Mouse (Mus musculus): ENCODE measurements around the gene Tbl1x. TPM values are rescaled to one million over a fixed set of nuclear protein-coding genes. Genes with fewer than 3 reads are reported as not detected.

Gene Tbl1x
- polyA plus RNA-seq, 1 experiment from 2014 or later, result 79.7 TPM

DNA sequence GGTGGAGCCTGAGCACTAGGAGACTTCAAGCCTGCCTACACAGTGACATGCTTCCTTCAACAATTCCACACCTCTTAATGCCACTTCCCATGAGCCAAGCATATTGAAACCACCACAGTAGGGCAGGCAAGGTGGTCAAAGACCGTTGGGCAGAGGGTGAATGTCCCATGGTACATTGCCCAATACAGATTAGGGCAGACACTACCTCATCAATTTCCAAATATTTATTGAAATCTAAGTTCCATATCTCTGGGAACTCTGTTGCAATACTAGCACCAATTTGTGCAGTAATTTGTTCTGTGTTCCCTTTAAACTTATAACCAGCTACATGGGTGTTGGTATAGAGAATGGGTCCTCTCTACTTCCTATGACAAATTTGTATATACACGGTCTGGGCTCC lies 154.2 kb downstream of the Tbl1x start:
- Histone ChIP-seq H3K9ac (replicated peaks) (no peak overlapping the region), H3K36me3 (peaks cover 19% of the 10 kb centered on the region; the same call in 1 of the 2 replicates), H3K4me3 (replicated peaks) (no peak overlapping the region), H3K4me1 (replicated peaks) (no peaks in the 10 kb centered on the region), H3K4me2 (no peak overlapping the region), H3K27ac (no peak overlapping the region), H3K27me3 (no peaks in the 10 kb centered on the region), H3K9me3 (no peaks in the 10 kb centered on the region)
- ATAC-seq (ENCODE audit: insufficient number of reproducible peaks, insufficient read depth, low FRiP score, low TSS enrichment, low read depth), result no peak
- 91% methylated on average over 2 of the region's 2 CpGs for WGBS

DNA sequence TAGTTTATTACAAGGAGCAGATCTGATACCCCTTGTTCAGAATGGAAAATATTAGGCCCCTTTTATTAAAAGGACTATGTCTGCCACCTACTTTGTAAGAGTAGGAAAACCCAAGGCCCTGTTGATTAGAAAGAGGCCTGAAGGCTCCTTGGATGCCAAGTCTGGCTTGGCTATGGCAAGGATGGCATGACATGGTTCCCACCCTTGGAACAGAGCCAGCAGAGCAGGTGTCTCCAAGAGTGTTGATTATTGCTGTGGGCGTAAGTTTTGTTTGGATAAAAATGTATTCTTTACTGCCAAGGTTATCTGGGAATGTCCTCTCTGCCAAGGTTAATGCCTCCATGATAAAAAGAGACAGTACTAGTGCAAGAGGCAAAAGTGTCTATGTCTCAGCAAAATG lies 156.1 kb downstream of the Tbl1x start:
- WGBS, result 95% methylated on average over 1 of the region's 1 CpGs
- peaks cover 3% of the 10 kb centered on the region; the same call in 1 of the 2 replicates for H3K36me3 ChIP-seq

DNA sequence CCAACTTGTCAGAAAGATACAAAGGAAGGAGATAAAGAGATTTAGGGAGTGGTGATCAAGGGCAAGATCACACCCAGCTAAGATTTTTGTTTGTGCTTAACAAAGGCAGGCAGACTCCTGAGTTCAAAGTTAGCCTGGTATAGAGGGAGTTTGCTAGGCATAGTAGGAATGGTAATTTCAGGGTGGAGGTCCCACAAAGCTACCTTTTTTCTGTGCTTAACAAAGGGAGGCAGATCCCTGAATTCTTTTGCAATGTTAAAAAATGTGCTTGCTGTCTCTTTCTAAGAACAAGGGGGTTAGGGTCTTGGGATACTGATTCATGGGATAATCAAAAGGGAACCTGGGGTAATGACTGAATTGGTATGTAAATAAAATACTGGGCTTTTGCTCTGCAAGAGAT lies 156.6 kb downstream of the Tbl1x start:
- H3K4me3 ChIP-seq (replicated peaks), result no peak overlapping the region
- no peak overlapping the region for H3K9ac ChIP-seq (replicated peaks)
- no peaks in the 10 kb centered on the region; the same call in 1 of the 2 replicates for H3K36me3 ChIP-seq
- no peak for ATAC-seq (ENCODE audit: insufficient number of reproducible peaks, insufficient read depth, low FRiP score, low TSS enrichment, low read depth)
- no peak overlapping the region for H3K27ac ChIP-seq
- H3K27me3 ChIP-seq, result no peaks in the 10 kb centered on the region
- no peak overlapping the region for H3K4me2 ChIP-seq
- H3K4me1 ChIP-seq (replicated peaks), result no peaks in the 10 kb centered on the region
- no peaks in the 10 kb centered on the region for H3K9me3 ChIP-seq

More for the DNA sequence above, 156.1 kb downstream of the Tbl1x start:
- no peak overlapping the region for H3K27ac ChIP-seq
- H3K4me3 ChIP-seq (replicated peaks), result no peak overlapping the region
- no peak overlapping the region for H3K4me2 ChIP-seq
- ATAC-seq (ENCODE audit: insufficient number of reproducible peaks, insufficient read depth, low FRiP score, low TSS enrichment, low read depth), result no peak
- H3K9ac ChIP-seq (replicated peaks), result no peak overlapping the region
- no peaks in the 10 kb centered on the region for H3K4me1 ChIP-seq (replicated peaks)
- H3K27me3 ChIP-seq, result no peaks in the 10 kb centered on the region
- H3K9me3 ChIP-seq, result no peaks in the 10 kb centered on the region

DNA sequence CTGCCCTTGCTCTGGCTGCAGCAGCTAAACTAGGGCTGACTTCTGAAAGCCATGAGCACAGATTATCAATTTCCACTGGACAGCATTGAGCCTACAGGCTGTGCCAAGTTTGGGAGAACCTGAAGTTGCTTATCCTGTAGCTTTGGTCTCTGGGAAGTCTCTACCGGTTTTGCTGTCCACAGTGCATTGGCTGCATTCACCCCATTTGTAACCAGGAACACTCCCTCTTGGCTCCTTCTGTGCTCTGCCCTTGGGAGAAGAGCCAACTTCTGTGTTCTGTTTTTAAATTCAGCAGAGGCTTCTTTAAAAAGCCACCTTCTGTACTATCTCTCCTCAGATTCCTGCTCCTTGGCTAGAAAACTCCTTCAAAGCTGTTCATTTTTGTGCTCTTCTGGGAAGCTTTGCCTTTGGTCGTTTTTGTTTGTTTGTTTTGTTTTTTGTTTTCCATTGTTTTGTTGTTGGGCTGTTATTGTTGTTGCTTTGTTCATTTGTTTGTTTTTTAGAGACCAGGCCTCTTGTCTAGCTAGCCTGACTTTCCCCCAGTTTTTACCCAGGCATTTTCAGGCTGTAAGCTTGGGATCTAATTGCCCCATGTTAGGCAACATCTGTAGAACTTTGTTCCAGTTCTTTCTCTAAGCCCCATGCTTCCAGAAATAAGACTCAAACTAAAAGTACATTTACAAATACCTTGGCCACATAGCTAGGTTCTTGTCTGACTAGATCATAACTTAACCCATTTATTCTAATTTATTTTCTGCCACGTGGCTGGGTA lies 159.2 kb downstream of the Tbl1x start:
- 69% methylated on average over 3 of the region's 3 CpGs for WGBS
- Histone ChIP-seq H3K27ac (no peak overlapping the region), H3K9me3 (no peaks in the 10 kb centered on the region), H3K27me3 (no peaks in the 10 kb centered on the region), H3K9ac (replicated peaks) (no peak overlapping the region), H3K4me2 (no peak overlapping the region), H3K4me1 (replicated peaks) (no peaks in the 10 kb centered on the region), H3K36me3 (no peaks in the 10 kb centered on the region), H3K4me3 (replicated peaks) (no peak overlapping the region)
- ATAC-seq (ENCODE audit: insufficient number of reproducible peaks, insufficient read depth, low FRiP score, low TSS enrichment, low read depth), result no peak
